Mouse (Mus musculus): ENCODE measurements around the gene Clic3.

Clic3 gene

GRCm38 (mm10) chr2:25450853-25451647, 5.6 kb upstream of the Clic3 start:
- no peak for DNase-seq

DNA sequence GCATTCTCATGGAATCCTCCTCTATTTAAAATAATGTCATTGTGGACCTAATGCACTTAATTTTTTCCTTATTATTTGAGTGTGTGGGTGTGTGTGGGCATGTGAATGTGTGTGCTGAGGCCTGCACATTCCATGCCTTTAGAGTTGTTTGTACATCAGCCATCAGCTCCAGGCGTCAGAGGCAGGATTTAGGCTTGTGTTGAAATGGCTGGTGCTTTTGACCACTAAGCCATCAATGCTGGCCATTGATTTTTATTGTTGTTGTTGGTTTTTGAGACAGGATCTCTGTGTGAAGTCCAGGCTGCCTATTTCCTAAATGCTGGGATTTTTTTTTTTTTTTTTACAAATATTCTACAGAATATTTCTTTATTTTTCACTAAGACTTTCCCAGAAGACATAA, 3.7 kb upstream of the Clic3 start:
- no peak for DNase-seq

GRCm38 (mm10) chr2:25457022-25457896, 621 bp downstream of the Clic3 start:
- no peak for DNase-seq

DNA sequence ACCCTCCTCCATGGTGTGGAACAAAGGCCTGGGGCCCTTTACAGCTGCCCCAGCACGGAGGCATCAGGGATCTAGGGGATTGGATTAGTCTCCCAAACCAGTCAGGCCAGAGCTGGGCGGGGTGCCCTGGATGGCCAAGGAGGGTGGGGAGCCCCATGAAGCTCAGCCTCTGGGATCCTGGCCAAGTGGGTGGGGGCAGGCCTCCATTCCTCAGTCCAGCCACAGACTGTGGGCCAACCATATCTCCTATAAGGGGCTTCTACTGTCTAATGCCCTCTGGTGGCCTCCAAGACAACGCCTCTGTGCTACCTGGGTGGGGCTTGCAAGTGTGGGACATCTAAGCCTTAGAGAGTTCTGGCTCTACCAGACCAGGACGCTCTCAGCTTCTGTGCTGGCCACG, 2.3 kb downstream of the Clic3 start:
- DNase-seq = no peak

- no peak for DNase-seq
These were observed 3.5 kb downstream of the Clic3 start for GRCm38 (mm10) chr2:25460135-25460534.

GRCm38 (mm10) chr2:25460551-25461309, 4.1 kb downstream of the Clic3 start, which contains the start of gene Paxx:
Gene Paxx (minus strand): TSS chr2:25461094.
- peak; percentile 93 to 97 for DNase-seq

- DNase-seq = no peak
These were observed 4.8 kb downstream of the Clic3 start for GRCm38 (mm10) chr2:25461407-25461806.

DNA sequence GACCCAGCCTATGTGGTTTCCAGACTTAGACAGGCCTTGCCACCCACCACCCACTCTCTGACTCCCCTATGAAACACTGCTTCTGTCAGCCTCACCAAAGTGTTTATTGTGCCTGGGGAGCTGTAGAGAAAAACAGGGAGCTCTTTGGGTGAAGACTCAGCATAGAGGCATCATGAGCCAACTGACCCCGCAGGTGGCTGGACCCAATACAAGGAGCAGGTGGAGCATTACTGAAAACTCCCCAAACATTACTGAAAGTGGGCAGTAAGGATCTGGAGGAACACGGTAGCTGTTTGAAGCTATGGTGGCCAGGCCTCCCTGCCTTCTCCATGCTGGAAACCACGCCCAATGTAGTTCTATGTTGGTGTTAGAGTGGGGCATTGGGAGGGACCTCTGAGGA, 7.0 kb downstream of the Clic3 start:
- DNase-seq = no peak

DNA sequence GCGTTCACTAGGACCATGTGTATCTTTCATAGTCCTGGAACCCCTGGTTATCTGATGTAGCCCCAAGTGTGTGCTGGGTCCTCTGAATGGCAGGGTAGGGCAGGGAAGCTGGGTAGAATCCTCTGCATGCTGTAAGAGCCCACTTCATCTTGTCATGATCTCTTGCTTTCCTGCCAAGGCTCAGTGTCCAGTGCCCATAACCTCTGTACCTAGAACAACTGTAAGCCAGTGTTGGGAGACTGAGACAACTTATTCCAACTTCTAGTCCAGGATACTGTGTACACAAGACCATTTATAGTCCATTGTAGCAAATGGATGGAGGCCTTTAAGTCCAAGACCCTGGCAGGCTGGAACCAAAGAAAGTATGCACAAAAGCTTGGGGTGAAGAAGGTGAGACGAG, 8.6 kb downstream of the Clic3 start:
- no peak for DNase-seq

DNA sequence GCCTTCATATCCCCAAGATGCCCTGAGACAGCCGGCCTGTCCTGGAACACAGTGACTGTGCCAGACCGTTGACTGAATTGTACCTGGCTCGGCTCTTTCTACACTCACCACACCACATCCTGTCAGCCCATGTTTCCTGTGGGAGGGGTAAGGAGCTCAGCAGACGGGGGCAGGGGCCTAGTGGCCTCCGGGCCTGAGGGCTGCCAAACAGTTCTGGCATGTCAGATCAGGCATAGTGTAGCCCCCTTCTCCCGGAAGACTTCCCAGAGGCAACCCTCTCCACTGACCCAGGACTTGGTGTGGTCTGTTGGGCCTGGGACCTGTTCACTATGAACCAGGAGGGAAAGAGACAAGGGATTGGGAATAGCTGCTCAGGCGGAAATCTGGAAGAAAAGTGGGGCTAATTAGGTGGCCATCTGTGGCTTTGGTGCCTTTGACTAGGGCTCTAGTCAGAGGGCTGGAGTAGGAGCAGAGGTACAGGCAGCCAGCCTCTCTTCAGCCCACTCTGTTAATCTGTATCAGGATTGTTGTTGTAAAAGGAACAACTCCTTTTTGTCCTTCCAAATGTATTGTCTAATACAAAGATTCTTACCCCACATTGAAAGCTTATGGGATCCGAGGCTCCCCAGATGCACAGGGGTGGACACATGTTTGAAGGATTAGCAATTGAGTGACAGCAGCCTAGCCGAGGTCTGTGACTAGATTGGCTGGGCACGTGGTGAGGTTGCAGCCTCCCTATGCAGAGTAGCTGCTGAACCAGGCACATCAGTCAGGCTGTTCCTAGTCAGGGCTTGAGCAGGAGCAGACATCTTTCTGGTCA, 9.4 kb downstream of the Clic3 start:
- peak; percentile 71 to 86 for DNase-seq

GRCm38 (mm10) chr2:25467606-25468303, 11.1 kb downstream of the Clic3 start:
- no peak for DNase-seq

DNA sequence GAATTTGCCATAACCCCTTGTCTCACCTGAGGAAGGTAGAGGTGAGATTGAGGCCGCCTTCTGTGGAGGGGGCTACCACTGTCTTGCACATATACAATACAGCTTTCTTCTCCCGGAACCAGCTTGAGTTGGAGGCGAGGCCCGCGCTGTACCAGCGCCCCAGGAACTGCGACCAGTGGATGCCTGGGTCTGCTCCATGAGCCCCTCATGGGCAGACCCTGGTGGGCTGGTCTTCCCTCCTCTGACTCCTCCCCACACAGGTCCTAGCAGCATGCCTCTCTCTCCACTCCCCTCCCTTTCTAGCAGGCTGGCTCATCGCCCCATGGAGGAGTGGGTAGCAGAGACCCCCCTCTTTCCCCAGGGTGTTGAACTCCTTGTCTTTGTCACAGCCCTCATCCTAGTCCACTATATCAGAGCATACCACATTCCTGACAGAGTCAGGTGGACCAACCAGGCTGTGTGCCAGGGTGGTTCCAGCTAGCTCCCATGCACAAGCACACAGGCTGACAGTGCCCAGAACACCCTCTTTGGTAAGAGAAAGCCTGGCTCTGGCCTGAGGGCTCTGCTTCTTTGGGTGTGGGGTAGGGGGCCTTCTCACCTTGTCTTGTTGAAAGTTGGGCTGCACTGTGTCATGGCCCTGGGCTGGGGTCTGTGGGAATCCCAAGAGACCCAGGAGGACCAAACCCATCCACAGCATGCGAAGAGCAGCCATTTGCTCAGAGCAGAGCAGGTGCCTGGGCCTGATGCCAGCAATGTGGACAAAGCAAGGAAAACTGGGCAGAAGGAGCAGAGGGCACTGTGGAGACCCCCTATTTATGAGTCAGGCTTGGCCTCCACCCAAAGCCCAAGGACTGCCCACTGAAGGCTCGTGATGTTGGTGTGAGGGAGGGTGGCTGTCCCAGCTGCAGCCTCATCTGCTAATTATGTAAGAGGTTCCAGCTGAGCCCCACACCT, 12.6 kb downstream of the Clic3 start:
- no peak for DNase-seq

GRCm38 (mm10) chr2:25469969-25470368, 13.3 kb downstream of the Clic3 start, which contains the start of gene Ptgds:
Gene Ptgds (minus strand): TSS chr2:25470046.
- DNase-seq = no peak

DNA sequence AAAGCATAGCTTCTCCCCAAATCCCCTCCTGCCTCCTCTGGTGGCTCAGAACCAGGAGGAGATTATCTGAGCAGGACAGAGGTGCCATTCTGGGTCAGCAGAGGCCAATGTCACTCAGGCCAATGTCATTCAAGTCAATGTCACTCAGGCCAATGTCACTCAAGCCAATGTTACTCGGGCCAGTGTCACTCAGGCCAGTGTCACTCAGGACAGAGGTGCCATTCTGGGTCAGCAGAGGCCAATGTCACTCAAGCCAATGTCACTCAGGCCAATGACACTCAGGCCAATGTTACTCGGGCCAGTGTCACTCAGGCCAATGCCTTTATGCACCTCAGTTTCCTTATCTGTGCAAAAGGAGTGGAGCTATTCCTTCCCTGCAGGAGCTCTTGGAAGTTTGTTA, 15.9 kb downstream of the Clic3 start:
- no peak for DNase-seq

DNA sequence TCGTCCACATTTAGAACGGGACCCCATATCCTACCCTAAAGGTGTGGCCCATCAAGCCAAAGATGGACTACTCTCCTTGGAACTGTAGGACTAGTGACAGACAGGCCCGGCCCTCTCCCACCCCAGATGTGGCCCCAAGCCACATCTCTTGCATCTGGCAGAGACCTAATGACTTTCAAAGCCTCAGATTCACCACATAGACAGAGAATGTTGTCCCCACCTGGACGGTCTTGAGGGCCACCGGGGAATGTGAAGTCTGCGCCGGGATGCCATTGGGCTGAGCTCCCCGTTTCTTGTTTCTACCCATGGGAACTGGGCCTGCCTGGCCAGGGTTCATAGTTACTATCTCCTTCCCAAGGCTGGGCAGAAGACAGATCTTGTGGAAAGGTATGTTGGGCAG, 20.9 kb downstream of the Clic3 start:
- DNase-seq = no peak

DNA sequence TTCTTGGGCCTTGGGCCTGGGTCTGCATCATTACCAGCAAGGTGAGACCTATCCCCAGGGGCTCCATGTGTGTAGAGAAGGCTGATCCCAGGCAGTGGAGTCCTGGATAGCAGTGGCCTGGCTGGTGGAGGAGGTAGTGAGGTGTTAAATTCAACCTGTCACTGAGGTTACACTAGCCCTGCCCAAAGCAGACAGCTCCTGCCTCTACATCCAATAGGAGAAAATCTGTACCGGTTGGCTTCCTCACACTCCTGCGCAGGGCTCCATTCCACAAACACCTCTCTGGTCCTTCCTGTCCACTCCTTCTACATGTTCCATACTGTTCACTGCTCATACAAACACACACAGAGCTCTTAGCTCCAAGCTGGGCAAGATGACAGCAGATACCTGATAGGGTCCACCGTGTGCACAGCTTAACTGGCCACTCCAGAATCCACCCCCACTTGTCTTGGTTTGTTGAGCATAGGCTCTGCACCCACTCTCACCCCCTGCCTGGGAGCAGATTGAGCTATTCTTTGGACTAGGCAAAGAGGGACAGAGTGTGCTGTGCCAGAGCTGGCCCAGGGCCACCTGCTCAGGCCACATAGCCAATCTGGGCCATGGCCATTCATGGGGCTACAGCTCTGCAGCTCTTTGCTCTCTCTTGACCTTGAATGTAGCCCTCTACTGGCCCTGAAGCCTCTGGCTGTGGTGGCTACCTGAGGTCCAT, 21.5 kb downstream of the Clic3 start:
- DNase-seq = no peak

DNA sequence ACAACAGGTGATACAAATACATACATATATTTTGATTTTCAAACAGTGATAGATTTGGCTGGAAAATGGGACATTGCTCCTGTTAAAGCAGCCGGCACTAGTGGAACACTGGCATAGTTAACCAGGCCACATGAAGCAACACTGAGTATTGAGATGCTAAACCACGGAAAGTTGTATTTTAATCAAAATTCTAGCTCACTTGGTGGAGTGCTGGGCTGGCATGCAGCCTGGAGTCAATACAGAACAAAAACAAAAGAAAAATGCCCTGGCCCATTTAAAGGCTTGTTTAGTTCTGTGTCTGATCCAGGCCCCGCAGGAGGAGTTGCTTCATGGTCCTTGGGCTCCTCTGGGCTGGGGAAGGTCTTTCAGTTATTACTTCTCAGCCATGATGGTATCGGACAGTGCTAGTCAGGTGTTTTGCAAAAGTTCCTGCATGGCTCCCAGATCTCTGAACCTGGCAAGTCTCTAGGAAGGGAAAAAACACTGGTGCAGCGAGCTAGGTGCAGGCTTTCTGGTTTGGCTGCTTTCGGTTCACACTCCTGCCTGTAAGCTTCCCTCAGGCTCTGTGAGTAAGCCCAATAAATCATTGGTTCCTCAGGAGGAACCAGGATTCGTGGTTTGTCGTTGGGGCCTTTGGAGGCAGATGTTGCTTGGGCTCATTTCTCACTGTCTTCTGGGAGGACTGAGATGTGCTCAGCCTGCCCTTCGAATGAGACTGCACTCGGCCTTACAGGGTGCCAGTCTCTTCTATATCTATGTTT, 23.1 kb downstream of the Clic3 start:
- no peak for DNase-seq

DNA sequence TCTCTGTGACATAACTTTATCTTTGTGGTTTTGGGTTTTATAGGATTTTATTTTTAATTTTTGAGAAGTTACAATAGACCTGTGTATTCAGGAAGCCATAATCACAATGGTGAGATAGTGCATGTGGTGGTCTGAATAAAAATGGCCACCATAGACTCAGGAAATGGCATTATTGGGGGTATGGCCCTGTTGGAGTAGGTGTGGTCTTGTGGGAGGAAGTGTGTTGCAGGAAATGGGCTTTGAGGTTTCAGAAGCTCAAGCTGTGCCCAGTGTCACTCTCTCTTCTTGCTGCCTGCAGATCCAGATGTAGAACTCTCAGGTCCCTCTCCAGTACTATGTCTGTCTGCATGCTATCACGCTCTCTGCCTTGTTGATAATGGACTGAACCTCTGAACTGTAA, 23.9 kb downstream of the Clic3 start:
- no peak for DNase-seq

DNA sequence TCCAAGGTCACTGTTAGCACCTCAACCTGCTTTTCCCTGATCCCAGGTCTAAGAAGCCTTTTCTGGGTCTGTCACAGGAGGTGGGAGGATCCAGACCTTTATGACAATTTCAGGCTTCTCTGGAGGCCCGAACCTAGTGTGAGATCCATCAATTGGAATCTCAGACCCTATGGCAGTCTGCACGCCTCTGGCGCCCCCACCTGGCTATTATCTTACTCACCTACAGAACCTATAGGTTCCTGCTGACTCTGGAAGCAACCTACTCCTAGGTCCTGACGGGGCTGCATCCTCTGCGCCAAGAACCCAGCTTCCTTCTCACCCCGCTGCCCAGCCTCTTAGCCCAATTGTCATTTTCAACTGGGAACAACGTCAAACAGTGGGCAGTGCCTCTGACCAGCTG, 26.3 kb downstream of the Clic3 start:
- DNase-seq = no peak

All from thymus, adult 18-20 months (tissue).